Mouse (Mus musculus) hindbrain, postnatal 0 days (tissue): ENCODE results near the gene Tmem201. TPM values are rescaled to one million over a fixed set of nuclear protein-coding genes. Genes with fewer than 3 reads are reported as not detected.
"Not testable (repeated sequence)": the region's sequence is repeated elsewhere in the genome, so short reads cannot be mapped to it uniquely, and the experiment has no call there.

Experiments
- ATAC-seq: fragments of 200-750 bp; cut with Nextera tagmentation; 2 replicates; pipeline ENCODE4 v1.8.0; 2017; ENCODE audit warnings: mild to moderate bottlenecking, moderate TSS enrichment, moderate library complexity
- DNase-seq: peaks from one replicate; pipeline ENCODE4 v3.0.0-alpha.2; 2015; ENCODE audit warnings: low spot score
- H3K27ac ChIP-seq: fragments of 300-500 bp; sonication (generic); 2 replicates; pipeline ENCODE4 v1.5.1; 2014; ENCODE audit warnings: mild to moderate bottlenecking
- H3K27me3 ChIP-seq: fragments of 300-500 bp; sonication (generic); 2 replicates; pipeline ENCODE4 v1.6.1; 2014; ENCODE audit warnings: low read length, mixed read lengths; ENCODE audit not compliant: insufficient read depth
- H3K36me3 ChIP-seq: fragments of 300-500 bp; sonication (generic); 2 replicates; pipeline ENCODE4 v1.6.1; 2014; ENCODE audit warnings: low read length, mixed read lengths; ENCODE audit not compliant: insufficient read depth
- H3K4me1 ChIP-seq: fragments of 300-500 bp; sonication (generic); 2 replicates; pipeline ENCODE4 v1.6.1; 2014; ENCODE audit warnings: antibody characterized with exemption, low read length, mixed read lengths; ENCODE audit not compliant: insufficient read depth
- H3K4me2 ChIP-seq: fragments of 300-500 bp; sonication (generic); 2 replicates; pipeline ENCODE4 v1.6.1; 2014; ENCODE audit warnings: low read depth, mild to moderate bottlenecking, low read length, moderate library complexity, mixed read lengths
- H3K4me3 ChIP-seq: fragments of 300-500 bp; sonication (generic); 2 replicates; pipeline ENCODE4 v1.5.1; 2014; ENCODE audit warnings: low read length
- H3K9ac ChIP-seq: fragments of 300-500 bp; sonication (generic); replicated peaks from 2 replicates; pipeline ENCODE4 v1.6.1; 2014; ENCODE audit warnings: mild to moderate bottlenecking, low read length, moderate library complexity, mixed read lengths
- H3K9me3 ChIP-seq: fragments of 300-500 bp; sonication (generic); 2 replicates; pipeline ENCODE4 v1.6.1; 2016; ENCODE audit warnings: low read length, mixed read lengths
- CTCF ChIP-seq: IDR thresholded peaks from 2 replicates; pipeline ENCODE4 v1.5.1; 2016; ENCODE audit warnings: antibody characterized with exemption, control low read depth, low read depth
- WGBS: fragments of 180-500 bp; shearing (Covaris S2); extraction: QIAGEN DNeasy Blood & Tissue Kit; methylation state at CpG from one replicate; pipeline ENCODE4 v1.1.7; 2014; 5-methylcytosine and 5-hydroxymethylcytosine counted together
- polyA plus RNA-seq: library from polyadenylated mRNA; unstranded; fragments of >200 nt; fragmentation: Nextera tagmentation; extraction: Ambion mirVana; gene quantifications from 2 replicates; pipeline ENCODE4 v1.2.1, GENCODE M21; 2015
- total RNA-seq: library from RNA; depleted of rRNA; stranded (reverse); fragments of >200 nt; gene quantifications from 2 replicates; pipeline ENCODE4 v1.2.3, GENCODE M21; 2014

The Tmem201 gene
- total and polyA plus RNA-seq, 2 experiments from 2014 or later: 44.7 to 69.8 TPM

DNA sequence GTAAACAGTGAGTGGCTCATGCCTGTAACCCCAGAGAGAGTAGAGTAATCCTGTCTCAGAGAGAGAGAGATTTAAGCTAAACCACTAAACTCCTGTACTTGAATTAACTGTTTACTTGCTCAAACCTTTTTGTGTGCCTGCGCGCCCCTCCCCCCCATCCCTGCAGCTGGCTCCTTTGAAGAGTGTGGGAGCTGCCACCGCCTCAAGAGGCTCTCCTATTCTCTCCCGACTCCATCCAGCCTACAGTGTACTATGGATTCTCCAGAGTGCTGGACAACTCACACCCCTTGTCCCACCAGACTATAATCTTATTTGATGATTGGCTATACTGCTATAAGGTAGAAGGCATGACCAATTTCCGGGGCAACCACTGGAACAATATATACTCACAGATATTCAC is 12.8 kb upstream of the Tmem201 start:
- Histone ChIP-seq H3K27ac (no peak overlapping the region), H3K4me2 (no peak overlapping the region), H3K27me3 (no peaks in the 10 kb centered on the region), H3K4me1 (no peaks in the 10 kb centered on the region), H3K4me3 (no peak overlapping the region), H3K9me3 (no peaks in the 10 kb centered on the region), H3K9ac (no peak overlapping the region), H3K36me3 (peaks cover under 1% of the 10 kb centered on the region)
- 54% methylated on average over 5 of the region's 5 CpGs for WGBS
- ATAC-seq: no peak
- no peak for DNase-seq
- no peak for TF ChIP-seq CTCF

- not testable (repeated sequence) for H3K36me3 ChIP-seq, H3K27ac ChIP-seq, H3K27me3 ChIP-seq, H3K4me2 ChIP-seq, H3K9ac ChIP-seq, H3K9me3 ChIP-seq, H3K4me3 ChIP-seq, H3K4me1 ChIP-seq, ATAC-seq, DNase-seq
- 91% methylated on average over 3 of the region's 3 CpGs for WGBS
These were observed 11.8 kb upstream of the Tmem201 start for GRCm38 (mm10) chr4:149749663-149750015.

- no peak overlapping the region for H3K9ac ChIP-seq
- H3K27ac ChIP-seq: no peak overlapping the region
- DNase-seq (no peak), ATAC-seq (no peak)
- no peak overlapping the region for H3K4me2 ChIP-seq
- no peaks in the 10 kb centered on the region for H3K4me1 ChIP-seq
- no peaks in the 10 kb centered on the region for H3K27me3 ChIP-seq
- WGBS: 86% methylated on average over 18 of the region's 18 CpGs
- TF ChIP-seq CTCF: no peak
- no peak overlapping the region for H3K4me3 ChIP-seq
- peaks cover 6% of the 10 kb centered on the region for H3K36me3 ChIP-seq
- no peaks in the 10 kb centered on the region for H3K9me3 ChIP-seq
These were observed 11.3 kb upstream of the Tmem201 start for GRCm38 (mm10) chr4:149749003-149749662.

DNA sequence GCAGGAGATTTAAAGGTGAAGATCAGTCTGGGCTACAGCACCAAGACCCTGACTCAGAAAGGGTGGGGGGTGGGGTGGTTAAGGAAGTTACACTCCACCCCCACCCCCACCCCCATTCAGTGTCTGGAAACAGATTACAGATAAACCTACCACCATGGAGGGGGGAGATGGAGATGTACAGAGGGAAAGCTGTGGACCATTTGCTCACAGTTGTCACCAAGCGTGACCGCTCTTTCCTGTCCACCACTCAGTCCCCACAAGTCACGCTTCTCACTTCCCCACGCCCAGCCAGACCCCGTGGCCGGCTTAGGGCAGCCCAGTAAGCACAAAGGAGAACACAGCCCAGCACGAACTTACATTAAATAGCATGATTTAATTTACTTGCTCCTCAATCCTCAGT is 6.3 kb upstream of the Tmem201 start:
- peaks cover 14% of the 10 kb centered on the region for H3K36me3 ChIP-seq
- ATAC-seq: no peak

GRCm38 (mm10) chr4:149742011-149742530 is 4.2 kb upstream of the Tmem201 start:
- 96% methylated on average over 14 of the region's 14 CpGs for WGBS
- H3K4me2 ChIP-seq: no peak overlapping the region
- no peak for DNase-seq

More for the DNA sequence above, 6.3 kb upstream of the Tmem201 start:
- no peak overlapping the region for H3K9ac ChIP-seq
- no peak overlapping the region for H3K27ac ChIP-seq
- no peaks in the 10 kb centered on the region for H3K9me3 ChIP-seq
- no peak overlapping the region for H3K4me2 ChIP-seq
- no peaks in the 10 kb centered on the region for H3K27me3 ChIP-seq
- TF ChIP-seq CTCF: no peak
- WGBS: 88% methylated on average over 7 of the region's 7 CpGs
- H3K4me3 ChIP-seq: no peak overlapping the region
- no peaks in the 10 kb centered on the region for H3K4me1 ChIP-seq
- no peak for DNase-seq

DNA sequence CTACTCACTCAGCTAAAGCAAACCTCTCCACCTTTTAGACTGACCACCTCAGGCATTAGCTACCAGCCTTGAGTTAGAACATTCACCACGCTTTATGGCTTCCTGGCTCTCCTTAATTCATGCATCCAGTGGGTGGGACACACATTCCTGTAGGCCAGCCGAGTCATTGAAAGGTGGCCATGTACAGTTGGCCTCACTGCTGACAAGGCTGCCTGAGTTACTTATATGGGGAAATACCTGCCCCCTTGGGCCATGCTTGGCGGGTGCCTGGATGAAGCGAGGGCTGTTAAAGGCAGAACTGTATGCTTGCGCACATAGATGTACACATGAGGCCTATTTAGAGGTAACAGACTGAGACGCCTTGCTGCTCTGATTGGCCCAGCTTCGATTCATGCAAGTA is 2.5 kb upstream of the Tmem201 start:
- H3K27me3 ChIP-seq: no peaks in the 10 kb centered on the region
- DNase-seq (no peak), ATAC-seq (no peak)
- no peak overlapping the region for H3K27ac ChIP-seq
- no peak overlapping the region for H3K9ac ChIP-seq
- no peak overlapping the region for H3K4me2 ChIP-seq
- H3K36me3 ChIP-seq: peaks cover 14% of the 10 kb centered on the region
- no peak for TF ChIP-seq CTCF
- no peaks in the 10 kb centered on the region for H3K9me3 ChIP-seq
- 90% methylated on average over 7 of the region's 7 CpGs for WGBS
- H3K4me1 ChIP-seq: peaks cover 17% of the 10 kb centered on the region
- no peak overlapping the region for H3K4me3 ChIP-seq

More at GRCm38 (mm10) chr4:149742011-149742530, 4.2 kb upstream of the Tmem201 start:
- Histone ChIP-seq H3K27me3 (no peaks in the 10 kb centered on the region), H3K9me3 (no peaks in the 10 kb centered on the region), H3K9ac (no peak overlapping the region), H3K4me1 (no peaks in the 10 kb centered on the region), H3K4me3 (no peak overlapping the region), H3K27ac (no peak overlapping the region), H3K36me3 (peaks cover 14% of the 10 kb centered on the region)
- TF ChIP-seq CTCF: no peak
- no peak for ATAC-seq

GRCm38 (mm10) chr4:149739478-149739877 is 1.6 kb upstream of the Tmem201 start:
- H3K4me2 ChIP-seq: no peak overlapping the region
- H3K27ac ChIP-seq: no peak overlapping the region
- H3K9ac ChIP-seq: no peak overlapping the region
- H3K4me1 ChIP-seq: peaks cover 24% of the 10 kb centered on the region
- DNase-seq (no peak), ATAC-seq (no peak)
- WGBS: 70% methylated on average over 5 of the region's 5 CpGs
- no peaks in the 10 kb centered on the region for H3K27me3 ChIP-seq
- no peak overlapping the region for H3K4me3 ChIP-seq
- H3K36me3 ChIP-seq: peaks cover 8% of the 10 kb centered on the region
- no peaks in the 10 kb centered on the region for H3K9me3 ChIP-seq
- no peak for TF ChIP-seq CTCF
